Mouse (Mus musculus): Measurements from ENCODE around the gene Marc1. TPM values are rescaled to one million over a fixed set of nuclear protein-coding genes. Genes with fewer than 3 reads are reported as not detected.

Gene Marc1
- total RNA-seq (2023), result 0.28 to 0.58 TPM (median 0.46 TPM) in 3 of 4 replicates, not detected in the other

DNA sequence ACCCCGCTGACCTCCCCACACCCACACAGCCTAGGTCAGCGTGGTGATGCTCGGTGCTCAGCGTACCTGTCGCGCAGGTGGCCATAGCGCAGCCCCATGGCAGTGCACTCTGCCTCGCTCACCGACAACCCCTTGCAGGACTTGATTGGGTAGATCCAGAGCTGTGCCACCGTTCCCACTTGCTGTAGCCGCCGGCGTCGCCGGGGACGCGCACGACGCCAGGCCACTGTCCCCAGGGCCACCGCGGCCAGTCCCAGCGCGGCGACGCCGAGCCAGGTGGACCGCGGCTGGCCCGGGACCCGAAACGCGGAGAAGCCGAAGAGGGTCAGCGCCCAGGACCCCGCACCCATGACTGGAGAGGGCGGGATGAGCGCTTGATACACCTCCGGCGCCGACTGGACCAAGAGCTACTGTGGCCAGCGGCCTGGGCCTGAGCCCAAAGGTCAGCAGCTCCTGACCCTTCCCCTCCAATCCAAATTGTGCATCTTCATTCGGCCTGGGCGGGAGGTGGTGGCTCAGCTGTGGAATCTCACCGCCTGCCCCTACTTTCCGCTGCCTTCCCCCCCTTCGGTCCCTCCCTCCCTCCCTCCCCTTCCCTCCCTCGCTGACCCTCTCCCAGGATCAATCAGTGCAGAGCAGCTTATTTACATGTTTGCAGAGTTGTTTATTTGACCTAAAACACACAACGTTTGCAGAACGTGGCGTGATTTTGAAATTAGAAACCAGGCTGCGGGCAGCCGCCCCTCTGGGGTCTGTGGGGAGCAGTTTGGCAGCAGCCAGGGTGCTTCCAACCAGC, at the start of gene Marc1:
Marc1 (minus strand) TSS at position 534 of the 796 bp plus-strand sequence.

GRCm38 (mm10) chr1:184846092-184846750, 35.1 kb upstream of the Marc1 start, which contains the start of gene Marc2:
Gene Marc2 (minus strand): TSS chr1:184846451.

Other genes starting within 250 kb of the Marc1 start
- gene Hlx, start 78.7 kb downstream of the Marc1 start, total RNA-seq (2023), result 3.6 to 7.2 TPM (median 5.4 TPM) in 4 replicates
- gene Marc2, start 35.1 kb upstream of the Marc1 start, total RNA-seq (2023), result 167 to 183 TPM (median 180 TPM) in 4 replicates
- not detected in 4 replicates for gene C130074G19Rik, start 71.9 kb upstream of the Marc1 start, total RNA-seq (2023)
- not detected in 4 replicates for gene Mark1, start 188.3 kb upstream of the Marc1 start, total RNA-seq (2023)